Mouse (Mus musculus): Measurements from ENCODE around the gene Ldhb.
A peak's percentile ranks its signal among the peaks of the same experiment; 100 is the strongest.
"Not testable (repeated sequence)": the region's sequence is repeated elsewhere in the genome, so short reads cannot be mapped to it uniquely, and the experiment has no call there.

Ldhb gene

DNA sequence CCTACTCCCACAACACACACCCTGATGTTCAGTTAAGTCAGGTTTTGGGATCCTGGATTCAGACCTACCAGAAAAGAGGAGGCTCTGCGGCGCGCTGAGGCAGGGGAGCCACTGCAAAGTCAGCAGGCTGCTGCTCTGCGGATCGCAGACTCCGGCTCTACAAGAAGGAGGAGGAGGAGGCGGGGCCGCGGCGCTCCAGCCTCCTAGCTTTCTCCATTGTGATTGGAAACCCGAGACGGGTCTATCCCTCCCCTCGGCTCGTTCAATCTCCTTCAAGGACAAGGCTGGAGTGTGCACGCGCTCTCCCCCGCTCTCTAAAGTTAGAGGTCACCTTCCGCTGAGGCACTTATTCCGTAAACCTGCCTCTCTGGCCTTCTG lies at the start of gene Ldhb:
Gene Ldhb (minus strand): TSS at position 173 of the 378 bp plus-strand sequence.
- peak; percentile 70 for DNase-seq (ENCODE audit: low spot score)

- no peak for DNase-seq (ENCODE audit: low spot score)
Observed at GRCm38 (mm10) chr6:142555988-142556387, 48.2 kb upstream of the Ldhb start.

GRCm38 (mm10) chr6:142551482-142551881 lies 43.7 kb upstream of the Ldhb start:
- DNase-seq (ENCODE audit: low spot score): no peak

GRCm38 (mm10) chr6:142550871-142551270 lies 43.1 kb upstream of the Ldhb start:
- no peak for DNase-seq (ENCODE audit: low spot score)

GRCm38 (mm10) chr6:142548377-142548776 lies 40.6 kb upstream of the Ldhb start:
- no peak for DNase-seq (ENCODE audit: low spot score)

DNA sequence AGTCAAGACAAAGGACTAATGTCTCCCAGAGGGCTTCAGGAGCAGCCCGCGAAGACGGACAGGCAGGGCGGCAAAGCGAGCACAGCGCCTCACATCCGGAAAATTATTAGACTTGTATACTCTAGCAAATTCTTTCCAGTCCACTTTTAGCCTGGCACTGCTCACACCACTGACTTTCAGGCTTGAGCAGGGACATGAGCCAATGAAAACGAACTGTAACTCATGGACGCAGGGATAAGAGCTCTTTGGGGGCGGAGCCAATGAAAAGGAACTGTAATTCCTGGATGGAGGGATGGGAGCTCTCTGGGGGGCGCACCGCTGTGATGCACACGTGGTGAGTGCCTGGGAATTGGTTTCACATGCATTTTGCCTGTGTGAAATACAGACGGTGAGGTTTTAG lies 37.4 kb upstream of the Ldhb start:
- DNase-seq (ENCODE audit: low spot score): no peak

DNA sequence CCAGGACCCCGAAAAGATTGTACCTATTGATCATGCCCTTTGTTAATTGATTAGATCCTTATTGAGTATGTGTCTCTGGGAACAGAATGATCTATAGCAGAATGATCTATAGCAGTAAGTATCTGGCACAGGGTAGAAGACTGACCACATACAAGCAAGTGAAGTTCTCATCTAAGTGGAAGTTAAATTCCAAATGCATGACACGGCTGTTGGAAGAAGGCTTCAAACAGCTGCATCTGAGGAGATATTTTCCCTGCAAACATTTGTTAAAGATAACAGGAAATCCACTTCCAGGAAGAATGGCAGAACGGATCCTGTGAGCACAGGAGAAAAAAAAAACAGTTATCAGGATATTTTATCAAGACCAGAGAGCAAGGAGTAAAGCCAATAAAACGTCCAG lies 35.9 kb upstream of the Ldhb start:
- DNase-seq (ENCODE audit: low spot score): no peak

- DNase-seq (ENCODE audit: low spot score): no peak
Observed at GRCm38 (mm10) chr6:142542800-142543175, 35.0 kb upstream of the Ldhb start.

DNA sequence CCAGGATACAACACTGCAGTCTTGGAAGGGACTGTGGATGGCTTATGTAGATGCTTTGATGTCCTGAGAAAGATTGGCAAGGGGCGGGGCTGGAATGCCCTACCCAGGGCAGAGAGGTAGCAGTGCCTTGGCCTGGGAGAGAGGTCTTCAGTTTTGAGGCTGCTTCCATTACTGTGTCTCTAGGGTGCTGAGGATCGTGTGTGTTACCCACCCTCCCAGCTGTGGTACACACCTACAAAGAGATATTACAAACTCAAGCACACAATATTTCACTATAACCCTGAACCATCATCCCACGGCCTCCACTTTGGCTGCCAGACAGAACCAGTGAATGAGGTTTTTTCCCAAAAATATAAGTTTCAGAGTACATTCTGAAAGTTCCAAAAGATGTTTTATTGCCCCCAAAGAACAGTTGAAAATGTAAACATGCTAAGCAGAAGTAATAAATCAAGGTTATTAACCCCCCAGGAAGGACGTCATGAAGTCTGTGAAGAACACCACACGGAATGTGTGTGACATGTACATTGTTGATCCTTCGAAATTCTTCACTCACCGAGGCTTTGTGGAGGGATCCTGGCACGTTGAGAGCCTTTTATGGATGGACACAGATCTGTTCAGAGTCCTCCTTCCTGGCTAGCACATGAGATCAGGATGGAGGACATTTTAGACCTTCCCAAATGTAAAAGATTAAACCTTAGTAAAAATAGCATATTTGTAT lies 34.5 kb upstream of the Ldhb start:
- DNase-seq (ENCODE audit: low spot score): no peak

DNA sequence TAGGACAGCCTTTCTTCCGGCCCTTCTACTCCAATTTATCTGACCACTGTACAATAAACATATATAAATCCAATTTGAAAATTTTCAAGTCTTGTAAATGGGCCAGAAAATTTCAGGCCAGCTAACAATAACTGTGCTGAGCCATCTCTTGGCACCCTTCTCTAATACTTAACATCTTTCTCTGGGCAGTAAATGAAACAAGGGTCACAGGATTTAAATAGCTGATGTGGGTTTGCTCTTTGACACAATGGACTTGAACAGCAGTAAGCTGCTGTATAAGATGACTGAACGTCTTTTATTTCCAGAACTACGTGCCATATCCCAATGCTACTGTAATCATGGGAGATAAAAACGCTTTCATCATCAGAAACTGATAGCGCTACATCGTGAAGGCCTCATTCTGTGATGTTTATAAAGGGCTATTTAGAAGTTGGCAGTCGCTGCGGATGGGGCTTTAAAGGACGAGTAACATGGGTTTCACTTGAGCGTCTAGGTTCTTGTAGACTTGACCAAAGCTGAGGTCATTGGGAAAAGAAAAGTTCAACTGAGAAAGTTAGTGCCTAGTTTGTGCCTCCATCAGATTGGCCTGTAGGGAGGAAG lies 32.9 kb upstream of the Ldhb start:
- no peak for DNase-seq (ENCODE audit: low spot score)

- DNase-seq (ENCODE audit: low spot score): no peak
Observed at GRCm38 (mm10) chr6:142540131-142540530, 32.4 kb upstream of the Ldhb start.

DNA sequence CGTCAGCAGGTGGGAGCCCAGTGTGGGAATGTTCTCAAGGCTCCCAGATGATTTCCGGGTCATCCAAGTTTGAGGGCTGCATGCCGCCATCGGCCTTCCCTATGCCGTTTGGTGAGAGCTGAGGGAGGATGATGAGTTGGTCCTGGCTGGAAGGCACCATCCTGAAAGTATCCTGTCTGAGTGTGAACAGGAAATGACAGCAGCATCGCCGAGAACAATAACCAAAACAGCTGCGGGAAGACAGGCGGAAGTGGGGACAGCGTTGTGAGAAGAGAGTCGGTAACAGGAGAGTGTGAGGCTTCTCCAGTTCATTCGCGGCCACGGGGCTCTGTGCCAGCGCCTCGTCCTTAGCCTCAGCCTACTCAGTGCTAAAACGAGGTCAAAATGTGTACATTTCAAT lies 30.7 kb upstream of the Ldhb start:
- DNase-seq (ENCODE audit: low spot score): no peak

DNA sequence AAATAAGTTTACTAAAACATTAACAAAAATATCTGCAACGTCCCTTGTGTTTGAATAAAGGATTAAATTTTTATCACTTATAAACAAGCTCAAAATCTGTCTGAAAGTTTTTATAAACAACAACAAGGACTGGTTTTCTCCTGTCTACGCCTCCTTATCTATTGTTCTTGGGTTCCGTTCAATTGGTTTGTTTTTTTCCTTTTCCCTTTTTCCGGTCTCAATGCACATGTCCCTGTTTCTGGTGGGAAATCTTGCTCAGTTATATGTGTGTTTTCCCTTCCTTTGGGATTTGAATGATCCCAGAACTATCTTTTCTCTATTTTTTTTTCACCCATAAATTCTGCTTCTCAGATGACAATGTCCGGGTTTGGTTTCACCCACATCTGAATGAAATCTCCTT lies 25.7 kb upstream of the Ldhb start:
- no peak for DNase-seq (ENCODE audit: low spot score)

DNA sequence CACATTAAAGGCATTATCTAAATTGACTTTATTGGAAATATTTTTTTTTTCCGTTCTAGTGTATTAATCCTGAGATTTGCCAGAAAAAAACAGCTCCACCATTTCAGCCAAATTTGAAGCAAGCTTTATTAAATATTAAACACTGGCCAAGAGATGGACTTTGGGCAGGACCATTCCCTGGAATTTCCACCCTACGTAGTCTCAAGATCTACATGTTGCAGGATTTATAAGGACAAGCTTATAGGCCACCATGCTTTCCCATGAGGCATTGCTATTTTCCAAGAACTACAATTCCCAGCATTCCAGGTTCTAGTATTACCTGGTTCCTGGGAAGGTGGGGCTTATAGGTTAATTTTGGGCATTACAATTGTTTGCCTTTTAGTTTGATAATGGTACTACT lies 24.9 kb upstream of the Ldhb start:
- no peak for DNase-seq (ENCODE audit: low spot score)

DNA sequence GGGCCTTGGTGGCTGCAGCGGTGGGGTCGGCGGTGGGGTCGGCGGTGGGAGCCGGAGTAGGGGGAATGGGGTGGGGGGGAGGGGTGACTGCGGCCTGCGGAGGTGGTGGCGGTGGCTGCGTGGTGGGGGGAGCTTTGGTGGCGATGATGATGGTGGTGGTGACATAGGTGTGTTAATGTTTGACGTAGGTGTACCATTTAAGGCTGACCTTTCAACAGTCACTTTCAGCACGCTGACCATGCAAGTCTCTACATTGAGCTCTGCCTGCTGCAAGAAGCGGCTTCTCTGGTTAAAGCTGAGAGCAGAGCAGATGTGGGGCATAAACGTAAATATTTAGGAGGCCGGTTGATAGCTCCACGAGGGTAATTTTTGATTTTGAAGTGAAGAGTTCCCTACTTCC lies 24.4 kb upstream of the Ldhb start:
- DNase-seq (ENCODE audit: low spot score): no peak

- DNase-seq (ENCODE audit: low spot score): no peak
Observed at GRCm38 (mm10) chr6:142530378-142530777, 22.6 kb upstream of the Ldhb start.

- DNase-seq (ENCODE audit: low spot score): no peak
Observed at GRCm38 (mm10) chr6:142529680-142530079, 21.9 kb upstream of the Ldhb start.

DNA sequence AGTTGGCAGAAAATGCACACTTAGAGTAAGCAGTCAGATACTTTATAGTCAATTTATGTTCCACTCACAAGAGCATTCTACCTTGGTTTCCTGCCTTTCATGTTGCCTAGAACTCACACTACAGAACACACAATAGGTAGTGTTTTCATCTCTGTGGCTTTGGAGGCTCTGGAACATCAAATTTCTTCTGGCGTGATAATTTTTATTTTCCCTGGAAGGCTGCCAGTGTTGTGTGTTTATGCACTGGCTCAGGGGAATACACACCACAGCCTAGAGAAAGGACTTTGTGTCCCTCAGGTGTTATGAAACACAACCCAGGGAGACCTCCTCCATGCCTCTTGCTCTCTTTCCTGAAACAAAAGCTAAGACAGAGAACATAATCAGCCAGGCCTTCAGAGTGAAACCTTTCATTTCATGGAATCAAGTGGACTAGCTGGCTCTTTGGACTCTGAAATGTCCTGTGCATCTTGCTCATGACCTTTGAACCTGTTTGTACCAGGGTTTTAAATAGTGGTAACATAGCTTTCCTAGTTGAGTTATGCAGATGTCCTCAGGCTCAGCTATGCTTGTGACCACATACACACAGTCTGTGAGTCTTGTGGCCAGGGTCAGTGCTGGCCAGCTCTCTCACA lies 20.3 kb upstream of the Ldhb start:
- DNase-seq (ENCODE audit: low spot score): no peak

GRCm38 (mm10) chr6:142524635-142525308 lies 17.0 kb upstream of the Ldhb start:
- DNase-seq (ENCODE audit: low spot score): peak; percentile 62

DNA sequence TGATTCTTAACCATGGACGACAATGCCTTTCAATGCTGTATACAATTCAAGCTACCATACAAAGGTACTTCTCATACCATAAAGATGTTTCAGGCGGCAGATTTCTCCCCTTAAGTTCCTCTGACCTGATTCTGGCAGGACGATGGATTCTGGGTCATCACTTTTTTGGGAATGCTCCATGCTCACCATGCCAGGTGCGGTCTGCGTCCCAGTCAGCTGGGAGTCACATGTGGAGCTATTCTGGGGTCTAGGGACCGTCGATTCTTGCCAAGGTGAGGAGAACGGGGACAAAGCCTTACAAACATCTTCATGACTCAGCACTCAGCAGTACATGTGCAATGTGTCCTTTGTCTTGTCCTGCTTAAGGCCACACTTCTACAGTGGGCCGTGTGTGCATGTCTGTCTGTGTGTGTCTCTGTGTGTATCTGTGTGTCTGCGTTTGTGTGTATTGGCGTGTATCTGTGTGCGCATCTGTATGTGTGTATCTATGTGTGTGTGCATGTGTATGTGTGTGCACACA lies 13.9 kb upstream of the Ldhb start:
- no peak for DNase-seq (ENCODE audit: low spot score)

- no peak for DNase-seq (ENCODE audit: low spot score)
Observed at GRCm38 (mm10) chr6:142519110-142519509, 11.4 kb upstream of the Ldhb start.

DNA sequence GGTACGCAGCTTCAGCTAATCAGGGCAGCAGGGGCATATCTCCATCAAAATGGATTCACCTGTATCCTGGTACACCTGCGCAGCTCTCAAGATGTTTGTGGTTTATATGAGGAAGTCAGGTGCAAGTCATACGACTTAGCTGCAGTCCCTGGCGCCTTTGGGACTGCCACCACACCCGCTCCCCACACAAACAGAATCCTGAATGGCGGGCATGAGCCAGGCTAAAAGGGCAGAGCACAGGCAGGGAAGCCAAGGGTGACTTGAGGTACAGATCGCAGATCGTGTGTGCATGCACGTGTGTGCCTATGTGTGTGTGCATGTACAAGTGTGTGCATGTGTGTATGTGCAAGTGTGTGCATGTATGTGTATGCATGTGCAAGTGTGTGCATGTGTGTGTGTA lies 7.6 kb upstream of the Ldhb start:
- not testable (repeated sequence) for DNase-seq (ENCODE audit: low spot score)

- DNase-seq (ENCODE audit: low spot score): peak; percentile 49
Observed at GRCm38 (mm10) chr6:142514912-142515311, 7.2 kb upstream of the Ldhb start.

All from ovary, postnatal 14 days (tissue).